Mouse (Mus musculus) mature B cell (primary cell): ENCODE measurements around the gene Supt4a.

Experiments
- in situ Hi-C: fragments of 300-500 bp; cut with MboI; formaldehyde crosslinking; loops from 2 replicates; pipeline ENCODE4 v1.14.3; 2019

Supt4a gene

GRCm38 (mm10) chr11:87725515-87725914 lies 11.8 kb upstream of the Supt4a start:
- in situ Hi-C loops, result loop anchor here (5.0 kb wide), 1 partner anchor 42 kb away; no protein-coding TSS in a partner anchor

- in situ Hi-C loops, result loop anchor here (5.0 kb wide), 1 partner anchor 41 kb away; no protein-coding TSS in a partner anchor
Measured at GRCm38 (mm10) chr11:87725964-87726562, 11.3 kb upstream of the Supt4a start.

GRCm38 (mm10) chr11:87727021-87727420 lies 10.3 kb upstream of the Supt4a start:
- in situ Hi-C loops, result loop anchor here (5.0 kb wide), 1 partner anchor 40 kb away; no protein-coding TSS in a partner anchor

- in situ Hi-C loops, result loop anchor here (5.0 kb wide), 1 partner anchor 40 kb away; no protein-coding TSS in a partner anchor
Measured at GRCm38 (mm10) chr11:87727471-87727870, 9.9 kb upstream of the Supt4a start.

- in situ Hi-C loops, result loop anchor here (5.0 kb wide), 1 partner anchor 38 kb away; no protein-coding TSS in a partner anchor
Measured at GRCm38 (mm10) chr11:87728850-87729592, 8.3 kb upstream of the Supt4a start.

GRCm38 (mm10) chr11:87729593-87730185 lies 7.7 kb upstream of the Supt4a start:
- in situ Hi-C loops, result loop anchor here (5.0 kb wide), 1 partner anchor 38 kb away; no protein-coding TSS in a partner anchor

- in situ Hi-C loops, result no loop called here
Measured at GRCm38 (mm10) chr11:87730652-87731310, 6.6 kb upstream of the Supt4a start.

GRCm38 (mm10) chr11:87734346-87734745 lies 3.0 kb upstream of the Supt4a start:
- in situ Hi-C loops, result no loop called here

- in situ Hi-C loops, result no loop called here
Measured at GRCm38 (mm10) chr11:87735691-87736090, 1.7 kb upstream of the Supt4a start.

- in situ Hi-C loops, result no loop called here
Measured at GRCm38 (mm10) chr11:87736647-87737134, 661 bp upstream of the Supt4a start.

- in situ Hi-C loops, result no loop called here
Measured at GRCm38 (mm10) chr11:87743691-87744090, 6.3 kb downstream of the Supt4a start.

GRCm38 (mm10) chr11:87744964-87745363 lies 7.6 kb downstream of the Supt4a start:
- in situ Hi-C loops, result no loop called here

- in situ Hi-C loops, result no loop called here
Measured at GRCm38 (mm10) chr11:87745632-87746555, 8.5 kb downstream of the Supt4a start.

GRCm38 (mm10) chr11:87747312-87747711 lies 10.0 kb downstream of the Supt4a start:
- in situ Hi-C loops, result no loop called here

- in situ Hi-C loops, result no loop called here
Measured at GRCm38 (mm10) chr11:87747716-87748115, 10.4 kb downstream of the Supt4a start.

GRCm38 (mm10) chr11:87748132-87749119 lies 11.1 kb downstream of the Supt4a start:
- in situ Hi-C loops, result no loop called here

- in situ Hi-C loops, result loop anchor here (10.0 kb wide), 1 partner anchor 305 kb away; no protein-coding TSS in a partner anchor
Measured at GRCm38 (mm10) chr11:87749192-87750042, 12.1 kb downstream of the Supt4a start.

- in situ Hi-C loops, result loop anchor here (10.0 kb wide), 1 partner anchor 305 kb away; no protein-coding TSS in a partner anchor
Measured at GRCm38 (mm10) chr11:87750043-87750421, 12.7 kb downstream of the Supt4a start.
